Mouse (Mus musculus) ES-E14 (cell line): ENCODE measurements around the gene Gpr34.

Source experiments
- CHD2 ChIP-seq: IDR thresholded peaks from 2 replicates; pipeline ENCODE4 v1.6.1; 2014; ENCODE audit warnings: mild to moderate bottlenecking, low read depth, low read length, inconsistent platforms
- HCFC1 ChIP-seq: IDR thresholded peaks from 2 replicates; pipeline ENCODE4 v1.6.1; 2012; ENCODE audit warnings: low read length, inconsistent platforms, borderline replicate concordance; ENCODE audit not compliant: insufficient read depth
- MAFK ChIP-seq: IDR thresholded peaks from 2 replicates; pipeline ENCODE4 v1.6.1; 2014; ENCODE audit warnings: mild to moderate bottlenecking, low read depth, low read length, inconsistent platforms; ENCODE audit not compliant: insufficient read depth
- ZC3H11A ChIP-seq: IDR thresholded peaks from 2 replicates; pipeline ENCODE4 v1.6.1; 2012; ENCODE audit warnings: low read depth, mild to moderate bottlenecking, inconsistent platforms, low read length, borderline replicate concordance
- ZNF384 ChIP-seq: IDR thresholded peaks from 2 replicates; pipeline ENCODE4 v1.6.1; 2012; ENCODE audit warnings: low read depth, low read length, inconsistent platforms

DNA sequence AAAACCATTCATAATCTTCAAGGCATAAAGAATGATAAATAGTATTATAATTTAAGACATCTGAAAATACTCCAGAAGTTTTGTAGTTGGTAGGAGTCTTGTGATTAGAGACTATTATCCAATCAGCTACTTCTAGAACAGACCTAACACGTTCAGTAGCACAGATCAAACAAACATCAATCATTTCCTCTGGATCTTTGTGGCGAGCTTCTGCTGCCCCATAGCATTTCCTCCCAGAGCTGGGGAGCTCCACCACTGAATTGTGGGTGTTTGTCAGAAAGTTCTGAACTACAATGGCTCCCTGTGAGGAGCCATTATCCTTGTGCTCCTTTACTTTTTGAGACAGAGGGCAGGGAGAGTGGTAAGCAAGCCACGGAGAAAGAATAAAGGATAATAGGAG, 24.1 kb upstream of the Gpr34 start:
- TF ChIP-seq CHD2 (no peak), HCFC1 (no peak), ZNF384 (no peak), ZC3H11A (no peak), MAFK (no peak)
